Mouse (Mus musculus) thymus, adult 2 months (tissue): ENCODE results near the gene Pkp3.
A peak's percentile ranks its signal among the peaks of the same experiment; 100 is the strongest.

ENCODE experiments used
- CTCF ChIP-seq: fragments of 200-500 bp; IDR thresholded peaks from 2 replicates; pipeline ENCODE4 v1.5.1; 2012; ENCODE audit warnings: mild to moderate bottlenecking, control low read depth, low read length, moderate library complexity, borderline replicate concordance; ENCODE audit not compliant: control insufficient read depth, poor library complexity, insufficient read depth; ENCODE audit errors: extremely low read depth
- POLR2A ChIP-seq: fragments of 200-500 bp; IDR thresholded peaks from 2 replicates; pipeline ENCODE4 v1.6.1; 2012; ENCODE audit warnings: mild to moderate bottlenecking, low read length, control low read depth, moderate library complexity; ENCODE audit not compliant: control insufficient read depth, poor library complexity, insufficient read depth; ENCODE audit errors: extremely low read depth

GRCm38 (mm10) chr7:141099911-141100691 lies 22.1 kb downstream of the Pkp3 start, which contains the start of gene Sigirr:
- TF ChIP-seq CTCF (no peak), POLR2A (peak; percentile 66; the same call in 1 of the 2 replicates)
